ENCODE assay signal across 8 mouse cellular contexts in the genomic region with DNA sequence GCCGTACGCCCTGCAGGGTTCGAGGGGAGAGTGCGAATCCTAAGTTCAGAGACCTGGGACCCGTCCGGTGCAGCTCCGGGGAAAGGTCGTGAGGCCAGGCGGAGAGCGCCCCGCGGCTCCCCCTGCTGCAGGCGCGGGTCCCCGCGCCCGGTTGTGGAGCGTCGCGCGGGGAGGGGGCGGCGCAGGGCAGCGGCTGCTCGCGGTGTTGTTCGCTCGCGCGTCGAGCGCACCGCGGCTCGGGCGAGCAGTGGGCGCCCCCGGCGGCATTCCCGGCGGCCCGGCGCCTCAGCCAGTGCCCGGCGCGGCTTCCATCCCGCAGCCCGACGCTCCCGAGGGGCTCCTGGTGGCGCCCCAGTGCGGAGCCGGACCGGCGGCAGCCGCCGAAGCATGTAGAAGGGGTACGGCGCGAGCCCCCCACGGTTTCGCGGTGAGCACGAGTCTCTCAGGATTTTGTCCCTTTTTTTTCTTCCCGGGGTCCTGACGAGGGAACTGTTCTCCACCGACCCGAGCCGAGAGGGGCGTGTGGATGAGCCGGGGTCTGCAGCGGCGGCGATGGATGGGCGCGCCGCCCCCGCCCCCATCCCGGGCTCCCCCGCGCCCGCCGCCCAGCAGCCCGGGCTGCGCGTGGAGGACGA. TPM values are rescaled to one million over a fixed set of nuclear protein-coding genes. Genes with fewer than 3 reads are reported as not detected.
DNase-seq lines count a peak whose midpoint lies in the region; ATAC-seq and TF ChIP-seq lines count a peak whose summit lies in the region.

No protein-coding gene starts in this region.

- H3K4me3 ChIP-seq in liver, adult 2 months (ENCODE audit: insufficient read depth, low read depth, low read length) = peak overlapping the region; percentile 94
- peak overlapping the region; percentile 96 for H3K4me3 ChIP-seq in forebrain, embryonic 16.5 days (replicated peaks; ENCODE audit: low read length)
- peak overlapping the region; percentile 75 for H3K4me3 ChIP-seq in limb, embryonic 15.5 days
- peak overlapping the region; percentile 93 for H3K4me3 ChIP-seq in stomach, postnatal 0 days (ENCODE audit: low read depth, low read length)

- H3K9me3 ChIP-seq in forebrain, embryonic 16.5 days (ENCODE audit: control insufficient read depth, low read length) = no peaks in the 10 kb centered on the region
- no peaks in the 10 kb centered on the region for H3K9me3 ChIP-seq in limb, embryonic 15.5 days
- no peaks in the 10 kb centered on the region for H3K9me3 ChIP-seq in stomach, postnatal 0 days (ENCODE audit: control insufficient read depth, low read length)

- no peak for DNase-seq in liver, adult 2 months (ENCODE audit: extremely low read depth, low read depth, low spot score)
- DNase-seq in liver (no peak), R1 (ENCODE audit: low read depth, low spot score) (peak; percentile 56)
- no peak for DNase-seq in stomach, postnatal 0 days (ENCODE audit: low spot score)
- DNase-seq in kidney, adult 18-20 months = no peak
- no peak for DNase-seq in kidney, adult 8-10 months

- peaks cover 22% of the 10 kb centered on the region; the same call in 1 of the 2 replicates for H3K79me2 ChIP-seq in liver, adult 2 months (ENCODE audit: control insufficient read depth, insufficient read depth, low read length)

- H3K27ac ChIP-seq in liver, adult 2 months (replicated peaks; ENCODE audit: insufficient read depth, low read depth, low read length) = peak overlapping the region; percentile 98
- H3K27ac ChIP-seq in forebrain, embryonic 16.5 days (ENCODE audit: low read length) = peak overlapping the region; percentile 99
- peak overlapping the region; percentile 97 for H3K27ac ChIP-seq in limb, embryonic 15.5 days
- H3K27ac ChIP-seq in stomach, postnatal 0 days (replicated peaks) = peak overlapping the region; percentile 82

- no peaks in the 10 kb centered on the region for H3K27me3 ChIP-seq in liver, adult 2 months (ENCODE audit: control insufficient read depth, insufficient read depth, low read length)
- no peaks in the 10 kb centered on the region for H3K27me3 ChIP-seq in forebrain, embryonic 16.5 days (replicated peaks; ENCODE audit: control insufficient read depth, insufficient read depth, low read length)
- no peaks in the 10 kb centered on the region for H3K27me3 ChIP-seq in limb, embryonic 15.5 days
- H3K27me3 ChIP-seq in stomach, postnatal 0 days (ENCODE audit: control insufficient read depth, insufficient read depth, low read length) = no peaks in the 10 kb centered on the region

- peak overlapping the region; percentile 53 for H3K4me2 ChIP-seq in forebrain, embryonic 16.5 days (ENCODE audit: low read length)
- H3K4me2 ChIP-seq in limb, embryonic 15.5 days = peak overlapping the region; percentile 84
- H3K4me2 ChIP-seq in stomach, postnatal 0 days (replicated peaks; ENCODE audit: low read depth) = peak overlapping the region; percentile 96

- WGBS in liver, adult 2 months = under 1% methylated on average over 82 of the region's 87 CpGs
- under 1% methylated on average over 66 of the region's 87 CpGs for WGBS in forebrain, embryonic 16.5 days
- 0% methylated on average over 63 of the region's 87 CpGs for WGBS in limb, embryonic 15.5 days
- under 1% methylated on average over 72 of the region's 87 CpGs for WGBS in stomach, postnatal 0 days

- peaks cover 7% of the 10 kb centered on the region; the same call in 1 of the 2 replicates for H3K4me1 ChIP-seq in liver, adult 2 months (ENCODE audit: control insufficient read depth, insufficient read depth, low read length)
- peaks cover 14% of the 10 kb centered on the region for H3K4me1 ChIP-seq in forebrain, embryonic 16.5 days (replicated peaks; ENCODE audit: control insufficient read depth, insufficient read depth, low read length)
- H3K4me1 ChIP-seq in limb, embryonic 15.5 days = peaks cover 13% of the 10 kb centered on the region
- 0 out of 2 replicates have a peak, but pooled peaks cover 3% of the 10 kb centered on the region for H3K4me1 ChIP-seq in stomach, postnatal 0 days (replicated peaks; ENCODE audit: control insufficient read depth, insufficient read depth)

- peak; percentile 89 for ATAC-seq in forebrain, embryonic 16.5 days
- ATAC-seq in limb, embryonic 15.5 days (ENCODE audit: insufficient number of reproducible peaks, low FRiP score, low TSS enrichment, low read depth) = peak; percentile 88
- ATAC-seq in stomach, postnatal 0 days (ENCODE audit: low FRiP score, low TSS enrichment) = peak; percentile 85

- TF ChIP-seq CTCF in liver, adult 2 months (IDR thresholded peaks at IDR 0.05; ENCODE audit: low read depth, low read length) = no peak
- TF ChIP-seq CTCF in stomach, postnatal 0 days (IDR thresholded peaks at IDR 0.05; ENCODE audit: low read depth) = peak; percentile 11

- H3K9ac ChIP-seq in liver, adult 2 months (ENCODE audit: low read depth, low read length) = peak overlapping the region; percentile 94
- H3K9ac ChIP-seq in forebrain, embryonic 16.5 days (replicated peaks; ENCODE audit: low read depth, low read length) = peak overlapping the region; percentile 95
- peak overlapping the region; percentile 69 for H3K9ac ChIP-seq in limb, embryonic 15.5 days
- H3K9ac ChIP-seq in stomach, postnatal 0 days (ENCODE audit: low read length) = peak overlapping the region; percentile 75

- 0 out of 2 replicates have a peak, but pooled peaks have one; percentile 17 for TF ChIP-seq POLR2A in liver, adult 2 months (IDR thresholded peaks at IDR 0.05; ENCODE audit: extremely low read depth, insufficient read depth, low read length)

- no peaks in the 10 kb centered on the region for H3K36me3 ChIP-seq in liver, adult 2 months (ENCODE audit: control insufficient read depth, insufficient read depth, low read length)
- H3K36me3 ChIP-seq in forebrain, embryonic 16.5 days (ENCODE audit: control insufficient read depth, insufficient read depth) = no peaks in the 10 kb centered on the region
- no peaks in the 10 kb centered on the region for H3K36me3 ChIP-seq in limb, embryonic 15.5 days
- no peaks in the 10 kb centered on the region for H3K36me3 ChIP-seq in stomach, postnatal 0 days (ENCODE audit: control insufficient read depth, insufficient read depth, low read length)

- TF ChIP-seq EP300 in stomach, postnatal 0 days (optimal IDR thresholded peaks at IDR 0.05) = no peak

RNA-seq across cellular contexts. Expression of a gene that starts 0.5 kb away (rescaled TPM):
- total RNA-seq in liver, adult 2 months (2014; rRNA removed) = 0.54 and 0.55 TPM in 2 replicates
- 0.69 and 0.77 TPM in 2 replicates for polyA plus RNA-seq in liver, adult 2 months (2012; rRNA removed)
- 105 and 113 TPM in 2 replicates for polyA plus RNA-seq in forebrain, embryonic 16.5 days (2015; fragmentation: Nextera tagmentation; extraction: Ambion mirVana)
- 13.5 and 14.0 TPM in 2 replicates for polyA plus RNA-seq in limb, embryonic 15.5 days (2015; fragmentation: Nextera tagmentation; extraction: Ambion mirVana)
- 3.2 and 4.0 TPM in 2 replicates for polyA plus RNA-seq in stomach, postnatal 0 days (2015; fragmentation: Nextera tagmentation; extraction: Ambion mirVana)

RNA-seq across cellular contexts. Expression of a gene that starts 0.7 kb away (rescaled TPM):
- total RNA-seq in liver, adult 2 months (2014; rRNA removed) = 15.9 and 16.1 TPM in 2 replicates
- 11.1 and 12.8 TPM in 2 replicates for polyA plus RNA-seq in liver, adult 2 months (2012; rRNA removed)
- polyA plus RNA-seq in forebrain, embryonic 16.5 days (2015; fragmentation: Nextera tagmentation; extraction: Ambion mirVana) = 32.6 and 33.6 TPM in 2 replicates
- polyA plus RNA-seq in limb, embryonic 15.5 days (2015; fragmentation: Nextera tagmentation; extraction: Ambion mirVana) = 27.4 and 28.6 TPM in 2 replicates
- polyA plus RNA-seq in stomach, postnatal 0 days (2015; fragmentation: Nextera tagmentation; extraction: Ambion mirVana) = 11.7 and 12.0 TPM in 2 replicates
